Mouse (Mus musculus) cortical plate, adult 2 months (tissue): ENCODE results near the gene Gm49027.

Experiments used
- CTCF ChIP-seq: fragments of 200-500 bp; IDR thresholded peaks from 2 replicates; pipeline ENCODE4 v1.5.1; 2011; ENCODE audit warnings: mild to moderate bottlenecking, control low read depth, low read length; ENCODE audit not compliant: insufficient read depth; ENCODE audit errors: extremely low read depth
- POLR2A ChIP-seq: fragments of 200-500 bp; IDR thresholded peaks from 2 replicates; pipeline ENCODE4 v1.6.1; 2011; ENCODE audit warnings: mild to moderate bottlenecking, low read length, control low read depth; ENCODE audit not compliant: insufficient read depth; ENCODE audit errors: extremely low read depth

DNA sequence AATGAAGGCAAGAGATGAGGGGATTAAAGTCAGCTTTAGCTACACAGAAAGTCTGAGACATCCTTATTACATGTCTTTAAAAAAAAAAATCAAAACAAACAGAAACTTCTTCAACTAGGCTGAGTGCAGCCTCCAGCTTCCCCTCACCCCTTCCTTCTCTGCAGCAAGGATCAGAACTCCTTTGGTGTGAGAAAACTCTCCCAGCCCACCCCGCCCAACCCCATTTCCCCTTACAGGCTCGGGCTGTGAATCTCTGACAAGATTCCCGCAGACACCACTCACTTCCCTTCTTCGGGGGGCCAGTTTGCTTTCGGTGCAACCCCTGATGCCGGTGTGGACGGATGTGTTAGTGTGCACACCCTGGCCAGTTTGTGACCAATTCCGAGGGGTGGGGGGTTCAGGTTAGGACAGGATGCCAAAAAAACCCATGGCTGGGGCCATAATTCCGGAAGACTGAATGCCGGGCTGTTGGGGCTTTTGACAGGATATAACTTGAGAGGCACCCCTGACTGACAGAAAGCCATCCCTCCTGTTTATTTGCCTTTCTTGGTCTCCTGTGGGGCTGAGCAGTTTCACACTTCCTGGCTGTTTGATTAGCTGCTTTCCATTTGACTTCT lies 54.4 kb downstream of the Gm49027 start:
- TF ChIP-seq CTCF (no peak), POLR2A (no peak)
